Mouse (Mus musculus): Measurements from ENCODE around the gene Il20ra. TPM values are rescaled to one million over a fixed set of nuclear protein-coding genes. Genes with fewer than 3 reads are reported as not detected.

Il20ra gene
- polyA plus RNA-seq (2014; fragmentation: Illumina TruSeq; extraction: RNeasy Lipid Tissue Mini Kit (QIAGEN cat#74804); ENCODE audit: low read depth, low replicate concordance) = 5.9 TPM

DNA sequence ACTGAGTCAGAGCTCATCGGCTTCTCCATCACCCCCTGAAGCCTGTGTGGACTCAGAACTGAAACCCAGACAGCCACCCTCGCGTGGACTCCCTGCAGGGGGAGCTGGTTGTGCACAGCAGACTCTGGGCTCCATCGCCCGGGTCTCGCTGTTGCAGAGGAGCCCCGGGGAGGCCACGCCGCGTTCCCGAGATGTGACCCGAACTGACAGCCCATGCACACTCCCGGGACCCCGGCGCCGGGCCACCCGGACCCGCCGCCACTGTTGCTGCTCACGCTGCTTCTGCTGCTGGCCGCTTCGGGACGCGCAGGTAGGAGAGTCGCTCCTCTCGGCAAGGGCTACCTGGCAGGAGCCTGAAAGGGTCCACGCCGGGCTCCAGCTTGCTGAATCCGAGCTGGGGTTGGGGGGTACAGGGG lies at the start of gene Il20ra:
Gene Il20ra, plus strand, starts transcription at position 150 of the 416 bp plus-strand sequence.

Other genes with a start within 250 kb of the Il20ra start
- 81.4 TPM for gene Ifngr1, start 120.6 kb upstream of the Il20ra start, polyA plus RNA-seq (2014; fragmentation: Illumina TruSeq; extraction: RNeasy Lipid Tissue Mini Kit (QIAGEN cat#74804); ENCODE audit: low read depth, low replicate concordance)
- 0.29 TPM for gene Il22ra2, start 90.6 kb upstream of the Il20ra start, polyA plus RNA-seq (2014; fragmentation: Illumina TruSeq; extraction: RNeasy Lipid Tissue Mini Kit (QIAGEN cat#74804); ENCODE audit: low read depth, low replicate concordance)
- gene Slc35d3, start 138.9 kb downstream of the Il20ra start, polyA plus RNA-seq (2014; fragmentation: Illumina TruSeq; extraction: RNeasy Lipid Tissue Mini Kit (QIAGEN cat#74804); ENCODE audit: low read depth, low replicate concordance) = 28.1 TPM
- 30.7 TPM for gene Pex7, start 195.1 kb downstream of the Il20ra start, polyA plus RNA-seq (2014; fragmentation: Illumina TruSeq; extraction: RNeasy Lipid Tissue Mini Kit (QIAGEN cat#74804); ENCODE audit: low read depth, low replicate concordance)
- gene Map3k5, start 221.9 kb downstream of the Il20ra start, polyA plus RNA-seq (2014; fragmentation: Illumina TruSeq; extraction: RNeasy Lipid Tissue Mini Kit (QIAGEN cat#74804); ENCODE audit: low read depth, low replicate concordance) = 15.4 TPM

All from adrenal gland, adult 10 weeks (tissue).